Mouse (Mus musculus) megakaryocyte-erythroid progenitor cell, adult 5-6 weeks (primary cell): ENCODE measurements at regions not wholly inside any gene's neighbourhood (a gene's known extent, or its start where the extent isn't known, plus 50 kb on each side); places are given as distances from the start of the nearest gene placed in this dataset.

Experiments used
- ATAC-seq: replicated peaks from 2 replicates; pipeline ENCODE4 v1.8.0; 2016; ENCODE audit warnings: mild to moderate bottlenecking, inconsistent platforms; ENCODE audit not compliant: severe bottlenecking, poor library complexity, low FRiP score, low TSS enrichment

DNA sequence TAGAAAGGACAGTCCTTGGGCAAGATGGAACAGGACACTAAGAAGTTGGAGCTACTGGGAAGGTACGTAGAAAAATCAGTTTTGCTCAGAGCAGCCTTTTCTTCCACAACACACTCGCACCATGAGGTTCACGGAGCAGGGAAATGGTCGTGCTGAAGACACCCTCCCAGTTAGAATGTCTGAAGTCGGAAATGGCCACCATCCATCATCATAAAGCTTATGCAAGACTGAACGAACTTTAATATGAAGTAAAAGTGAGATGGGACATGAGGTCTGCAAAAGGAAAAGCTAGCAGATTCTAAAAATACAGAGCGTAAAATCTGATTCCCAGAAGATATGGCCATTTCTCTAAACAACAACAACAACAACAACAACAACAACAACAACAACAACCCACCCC, 133.9 kb downstream of the Gm10295 start:
- ATAC-seq: no peak

DNA sequence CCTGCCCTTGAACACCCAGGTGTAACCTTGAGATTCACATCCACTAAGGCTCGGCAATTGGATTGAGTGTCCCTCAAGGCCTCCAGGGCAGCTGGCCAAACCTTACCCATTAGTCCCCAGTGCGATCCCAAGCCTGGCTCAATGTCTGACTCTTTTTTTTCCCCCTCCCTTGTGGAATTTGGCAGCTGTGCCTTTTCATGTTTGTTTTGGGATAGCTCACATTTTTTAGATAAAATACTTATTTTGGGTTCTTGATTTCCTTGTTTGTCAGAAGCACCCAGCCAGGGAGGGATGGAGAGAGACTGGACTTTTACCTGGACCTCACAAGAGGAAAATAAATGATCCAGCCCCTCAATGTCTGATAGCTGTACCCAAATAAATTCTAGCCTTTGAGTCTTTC, 134.5 kb downstream of the Gm10295 start:
- ATAC-seq: no peak

GRCm38 (mm10) chr7:71214500-71215055, 136.7 kb downstream of the Gm10295 start:
- no peak for ATAC-seq

GRCm38 (mm10) chr7:71193131-71193530, 158.2 kb downstream of the Gm10295 start:
- no peak for ATAC-seq

- ATAC-seq: no peak
These were observed 161.0 kb downstream of the Gm10295 start for GRCm38 (mm10) chr7:71190161-71190711.

- no peak for ATAC-seq
These were observed 161.5 kb downstream of the Gm10295 start for GRCm38 (mm10) chr7:71189757-71190156.

DNA sequence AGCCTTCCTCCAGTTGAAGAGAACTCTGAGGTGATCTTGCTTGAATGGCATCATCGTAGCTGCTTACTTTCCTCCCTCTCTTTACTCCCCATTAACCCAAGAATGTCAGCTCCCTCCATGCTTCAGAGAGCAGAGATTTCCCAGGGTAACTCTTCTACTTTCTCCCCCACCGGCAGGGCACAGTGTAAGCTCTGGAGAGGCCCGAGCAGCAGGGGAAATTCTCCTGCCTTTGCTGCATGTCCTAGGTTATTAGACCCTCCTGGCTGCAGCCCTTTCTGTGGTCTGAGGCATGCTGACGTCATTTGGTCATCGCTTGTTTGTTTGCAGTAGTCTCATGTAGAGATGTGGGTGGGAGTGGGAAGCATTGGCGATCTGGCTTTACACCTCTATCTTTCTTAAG, 163.2 kb downstream of the Gm10295 start:
- ATAC-seq: no peak

GRCm38 (mm10) chr7:71174871-71175270, 176.4 kb downstream of the Gm10295 start:
- no peak for ATAC-seq

DNA sequence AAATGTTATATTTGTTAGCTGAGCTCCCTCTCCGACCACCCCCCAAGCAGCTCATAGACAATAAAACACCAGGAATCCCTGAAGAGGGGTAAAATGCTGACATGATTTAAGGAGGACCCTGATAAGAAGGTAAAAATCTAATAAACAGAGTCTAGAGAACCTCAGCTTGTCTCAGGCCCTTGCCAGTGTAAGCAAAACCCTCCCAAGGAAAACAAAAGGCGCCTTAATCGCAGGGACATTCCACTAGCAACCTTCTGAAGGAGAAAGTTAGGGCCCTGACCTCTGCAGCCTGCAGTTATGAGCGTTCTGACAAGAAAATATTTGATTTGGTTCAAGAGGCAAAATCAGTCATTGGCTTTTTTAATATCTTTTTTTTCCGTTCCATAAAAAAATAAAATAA, 212.2 kb downstream of the Gm10295 start:
- no peak for ATAC-seq

DNA sequence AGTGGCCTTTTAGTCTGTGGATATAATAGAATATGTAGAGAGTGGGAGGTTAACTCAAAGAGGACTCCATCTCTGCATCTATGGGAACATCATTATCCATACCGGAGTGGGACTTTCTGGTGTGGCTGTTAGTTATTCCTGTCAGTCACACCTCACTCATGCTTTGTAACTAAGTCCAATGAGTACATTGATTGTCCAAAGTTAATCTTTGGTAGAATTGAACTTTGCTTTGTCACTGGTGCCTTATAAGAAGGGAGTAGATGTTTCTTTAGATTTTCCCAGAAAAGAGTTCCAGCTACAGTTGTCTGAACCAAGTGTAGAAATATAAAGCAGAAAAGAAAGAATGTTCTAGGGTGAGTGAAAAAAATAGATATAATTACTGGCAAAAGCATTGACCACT, 221.3 kb downstream of the Gm10295 start:
- ATAC-seq: no peak

GRCm38 (mm10) chr7:71128928-71129327, 222.4 kb downstream of the Gm10295 start:
- no peak for ATAC-seq

- no peak for ATAC-seq
These were observed 229.8 kb downstream of the Gm10295 start for GRCm38 (mm10) chr7:71121453-71121852.

DNA sequence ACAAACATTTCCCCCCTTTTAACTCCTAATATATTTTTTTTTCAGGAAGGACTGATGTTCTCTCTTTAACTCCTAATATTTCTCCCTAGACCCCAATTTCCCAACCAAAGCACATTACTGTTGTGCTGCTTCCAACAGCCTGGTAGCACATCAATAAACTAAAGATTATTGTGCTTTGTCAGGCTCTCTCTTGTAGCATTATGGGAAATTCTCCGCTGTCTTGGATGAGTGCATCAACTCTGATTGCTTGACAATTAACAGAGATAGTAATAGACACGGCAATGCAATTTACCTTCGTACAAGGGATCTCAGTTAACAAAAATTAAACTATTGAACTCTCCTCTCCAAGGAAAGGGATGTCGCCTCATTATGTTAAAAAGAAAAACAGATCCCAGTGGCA, 230.3 kb downstream of the Gm10295 start:
- ATAC-seq: no peak

GRCm38 (mm10) chr7:71119987-71120386, 231.3 kb downstream of the Gm10295 start:
- no peak for ATAC-seq

- no peak for ATAC-seq
These were observed 244.2 kb downstream of the Gm10295 start for GRCm38 (mm10) chr7:71107101-71107500.

- no peak for ATAC-seq
These were observed 251.0 kb downstream of the Gm10295 start for GRCm38 (mm10) chr7:71100266-71100665.

GRCm38 (mm10) chr7:71098276-71098675, 253.0 kb downstream of the Gm10295 start:
- ATAC-seq: no peak

GRCm38 (mm10) chr7:71093301-71093939, 257.9 kb downstream of the Gm10295 start:
- no peak for ATAC-seq

- no peak for ATAC-seq
These were observed 258.5 kb downstream of the Gm10295 start for GRCm38 (mm10) chr7:71092825-71093224.

GRCm38 (mm10) chr7:71092301-71092700, 259.0 kb downstream of the Gm10295 start:
- no peak for ATAC-seq
